Mouse (Mus musculus) liver, embryonic 12.5 days (tissue): ENCODE results near the gene Kcnk12. TPM values are rescaled to one million over a fixed set of nuclear protein-coding genes. Genes with fewer than 3 reads are reported as not detected.
A peak's percentile ranks its signal among the peaks of the same experiment; 100 is the strongest.

Experiments
- ATAC-seq: fragments of 200-750 bp; cut with Nextera tagmentation; 2 replicates; pipeline ENCODE4 v1.8.0; 2017; ENCODE audit warnings: moderate number of reproducible peaks, mild to moderate bottlenecking, moderate library complexity
- H3K27ac ChIP-seq: fragments of 300-500 bp; sonication (generic); 2 replicates; pipeline ENCODE4 v1.5.1; 2016; ENCODE audit warnings: mild to moderate bottlenecking
- H3K27me3 ChIP-seq: fragments of 300-500 bp; sonication (generic); replicated peaks from 2 replicates; pipeline ENCODE4 v1.6.1; 2016; ENCODE audit warnings: mild to moderate bottlenecking, moderate library complexity
- H3K36me3 ChIP-seq: fragments of 300-500 bp; sonication (generic); 2 replicates; pipeline ENCODE4 v1.6.1; 2016; ENCODE audit warnings: mild to moderate bottlenecking, moderate library complexity
- H3K4me1 ChIP-seq: fragments of 300-500 bp; sonication (generic); 2 replicates; pipeline ENCODE4 v1.6.1; 2016
- H3K4me2 ChIP-seq: fragments of 300-500 bp; sonication (generic); 2 replicates; pipeline ENCODE4 v1.6.1; 2016; ENCODE audit warnings: mild to moderate bottlenecking, moderate library complexity
- H3K4me3 ChIP-seq: fragments of 300-500 bp; sonication (generic); 2 replicates; pipeline ENCODE4 v1.5.1; 2016; ENCODE audit warnings: mild to moderate bottlenecking, moderate library complexity
- H3K9ac ChIP-seq: fragments of 300-500 bp; sonication (generic); 2 replicates; pipeline ENCODE4 v1.6.1; 2016; ENCODE audit warnings: mild to moderate bottlenecking, moderate library complexity
- H3K9me3 ChIP-seq: fragments of 300-500 bp; sonication (generic); replicated peaks from 2 replicates; pipeline ENCODE4 v1.6.1; 2016; ENCODE audit warnings: mild to moderate bottlenecking, moderate library complexity
- WGBS: fragments of 180-500 bp; shearing (Covaris S2); methylation state at CpG from one replicate; pipeline ENCODE4 v1.1.7; 2016; ENCODE audit not compliant: insufficient replicate concordance; 5-methylcytosine and 5-hydroxymethylcytosine counted together
- polyA plus RNA-seq: library from polyadenylated mRNA; unstranded; fragments of >200 nt; fragmentation: Nextera tagmentation; extraction: Ambion mirVana; gene quantifications from 2 replicates; pipeline ENCODE4 v1.2.1, GENCODE M21; 2016

The Kcnk12 gene
- polyA plus RNA-seq, 1 experiment from 2014 or later, result 0.83 TPM

- WGBS, result 6% methylated on average over 72 of the region's 72 CpGs
- no peaks in the 10 kb centered on the region for H3K36me3 ChIP-seq
- peak overlapping the region; percentile 71 for H3K4me2 ChIP-seq
- H3K27ac ChIP-seq, result no peak overlapping the region
- peaks cover 11% of the 10 kb centered on the region for H3K4me1 ChIP-seq
- no peaks in the 10 kb centered on the region for H3K9me3 ChIP-seq
- no peak overlapping the region; the same call in 1 of the 2 replicates for H3K9ac ChIP-seq
- peak overlapping the region; percentile 47 for H3K4me3 ChIP-seq
- no peak for ATAC-seq
- peaks cover 75% of the 10 kb centered on the region for H3K27me3 ChIP-seq
Measured at GRCm38 (mm10) chr17:87796881-87797416, 845 bp downstream of the Kcnk12 start.

GRCm38 (mm10) chr17:87795927-87796714 is 1.7 kb downstream of the Kcnk12 start:
- H3K4me2 ChIP-seq, result peak overlapping the region; percentile 71
- no peak overlapping the region for H3K9ac ChIP-seq
- WGBS, result 3% methylated on average over 12 of the region's 12 CpGs
- no peaks in the 10 kb centered on the region for H3K36me3 ChIP-seq
- ATAC-seq, result no peak
- H3K27me3 ChIP-seq, result peaks cover 75% of the 10 kb centered on the region
- peaks cover 11% of the 10 kb centered on the region for H3K4me1 ChIP-seq
- no peak overlapping the region for H3K27ac ChIP-seq
- peak overlapping the region; percentile 47; the same call in 1 of the 2 replicates for H3K4me3 ChIP-seq
- H3K9me3 ChIP-seq, result no peaks in the 10 kb centered on the region

- ATAC-seq, result no peak
- Histone ChIP-seq H3K9ac (no peak overlapping the region), H3K4me1 (peaks cover 11% of the 10 kb centered on the region), H3K4me3 (no peak overlapping the region), H3K36me3 (no peaks in the 10 kb centered on the region), H3K4me2 (no peak overlapping the region), H3K9me3 (no peaks in the 10 kb centered on the region), H3K27me3 (peaks cover 71% of the 10 kb centered on the region), H3K27ac (no peak overlapping the region)
- WGBS, result 52% methylated on average over 5 of the region's 5 CpGs
Measured at GRCm38 (mm10) chr17:87794801-87795200, 3.0 kb downstream of the Kcnk12 start.

- no peaks in the 10 kb centered on the region for H3K9me3 ChIP-seq
- no peak overlapping the region for H3K4me2 ChIP-seq
- H3K36me3 ChIP-seq, result no peaks in the 10 kb centered on the region
- peaks cover 56% of the 10 kb centered on the region for H3K27me3 ChIP-seq
- H3K4me3 ChIP-seq, result no peak overlapping the region
- no peak overlapping the region for H3K27ac ChIP-seq
- ATAC-seq, result no peak
- 67% methylated on average over 5 of the region's 5 CpGs for WGBS
- H3K9ac ChIP-seq, result no peak overlapping the region
- peaks cover 11% of the 10 kb centered on the region for H3K4me1 ChIP-seq
Measured at GRCm38 (mm10) chr17:87793331-87793730, 4.5 kb downstream of the Kcnk12 start.

- Histone ChIP-seq H3K9ac (no peak overlapping the region), H3K27me3 (peaks cover 50% of the 10 kb centered on the region)
- no peak for ATAC-seq
Measured at GRCm38 (mm10) chr17:87792623-87793315, 5.0 kb downstream of the Kcnk12 start.

GRCm38 (mm10) chr17:87791517-87792098 is 6.2 kb downstream of the Kcnk12 start:
- no peaks in the 10 kb centered on the region for H3K9me3 ChIP-seq
- no peak overlapping the region for H3K9ac ChIP-seq
- no peak overlapping the region for H3K4me2 ChIP-seq
- WGBS, result 59% methylated on average over 7 of the region's 7 CpGs
- H3K4me1 ChIP-seq, result no peaks in the 10 kb centered on the region
- no peak overlapping the region for H3K4me3 ChIP-seq
- ATAC-seq, result no peak
- no peaks in the 10 kb centered on the region for H3K36me3 ChIP-seq
- peaks cover 39% of the 10 kb centered on the region for H3K27me3 ChIP-seq
- H3K27ac ChIP-seq, result no peak overlapping the region

More at GRCm38 (mm10) chr17:87792623-87793315, 5.0 kb downstream of the Kcnk12 start:
- Histone ChIP-seq H3K36me3 (no peaks in the 10 kb centered on the region), H3K27ac (no peak overlapping the region), H3K4me1 (peaks cover 11% of the 10 kb centered on the region), H3K9me3 (no peaks in the 10 kb centered on the region), H3K4me2 (no peak overlapping the region), H3K4me3 (no peak overlapping the region)
- 63% methylated on average over 12 of the region's 12 CpGs for WGBS

GRCm38 (mm10) chr17:87790661-87791060 is 7.1 kb downstream of the Kcnk12 start:
- H3K4me1 ChIP-seq, result no peaks in the 10 kb centered on the region
- H3K9ac ChIP-seq, result no peak overlapping the region
- H3K27ac ChIP-seq, result no peak overlapping the region
- ATAC-seq, result no peak
- no peak overlapping the region for H3K4me2 ChIP-seq
- H3K36me3 ChIP-seq, result no peaks in the 10 kb centered on the region
- 38% methylated on average over 5 of the region's 5 CpGs for WGBS
- H3K4me3 ChIP-seq, result no peak overlapping the region
- peaks cover 29% of the 10 kb centered on the region for H3K27me3 ChIP-seq
- no peaks in the 10 kb centered on the region for H3K9me3 ChIP-seq

- H3K4me1 ChIP-seq, result no peaks in the 10 kb centered on the region
- H3K27ac ChIP-seq, result no peak overlapping the region
- H3K4me3 ChIP-seq, result no peak overlapping the region
- H3K27me3 ChIP-seq, result peaks cover 5% of the 10 kb centered on the region; the same call in 1 of the 2 replicates
- no peaks in the 10 kb centered on the region for H3K36me3 ChIP-seq
- no peak overlapping the region for H3K9ac ChIP-seq
- H3K4me2 ChIP-seq, result no peak overlapping the region
- 59% methylated on average over 6 of the region's 6 CpGs for WGBS
- ATAC-seq, result no peak
- no peaks in the 10 kb centered on the region for H3K9me3 ChIP-seq
Measured at GRCm38 (mm10) chr17:87788216-87788615, 9.6 kb downstream of the Kcnk12 start.

- Histone ChIP-seq H3K4me1 (no peaks in the 10 kb centered on the region), H3K4me2 (no peak overlapping the region), H3K36me3 (no peaks in the 10 kb centered on the region), H3K4me3 (no peak overlapping the region), H3K9me3 (no peaks in the 10 kb centered on the region), H3K27ac (no peak overlapping the region), H3K27me3 (peaks cover 1% of the 10 kb centered on the region; the same call in 1 of the 2 replicates), H3K9ac (no peak overlapping the region)
- 76% methylated on average over 4 of the region's 4 CpGs for WGBS
- no peak for ATAC-seq
Measured at GRCm38 (mm10) chr17:87787711-87788110, 10.1 kb downstream of the Kcnk12 start.

GRCm38 (mm10) chr17:87785721-87786120 is 12.1 kb downstream of the Kcnk12 start:
- Histone ChIP-seq H3K4me1 (no peaks in the 10 kb centered on the region), H3K9me3 (no peaks in the 10 kb centered on the region), H3K36me3 (no peaks in the 10 kb centered on the region), H3K27me3 (no peaks in the 10 kb centered on the region), H3K4me2 (no peak overlapping the region), H3K4me3 (no peak overlapping the region), H3K27ac (no peak overlapping the region), H3K9ac (no peak overlapping the region)
- 84% methylated on average over 15 of the region's 15 CpGs for WGBS
- no peak for ATAC-seq

- Histone ChIP-seq H3K4me2 (no peak overlapping the region), H3K9me3 (no peaks in the 10 kb centered on the region), H3K4me1 (no peaks in the 10 kb centered on the region), H3K27ac (no peak overlapping the region), H3K27me3 (no peaks in the 10 kb centered on the region), H3K4me3 (no peak overlapping the region), H3K9ac (no peak overlapping the region), H3K36me3 (no peaks in the 10 kb centered on the region)
- WGBS, result 77% methylated on average over 2 of the region's 2 CpGs
- no peak for ATAC-seq
Measured at GRCm38 (mm10) chr17:87784911-87785310, 12.9 kb downstream of the Kcnk12 start.
